Mouse (Mus musculus): ENCODE results near the gene Efhd1. TPM values are rescaled to one million over a fixed set of nuclear protein-coding genes. Genes with fewer than 3 reads are reported as not detected.
A peak's percentile ranks its signal among the peaks of the same experiment; 100 is the strongest.

Efhd1 gene
- total RNA-seq (2021) = 10 to 100 TPM; 16.3 to 17.2 TPM

DNA sequence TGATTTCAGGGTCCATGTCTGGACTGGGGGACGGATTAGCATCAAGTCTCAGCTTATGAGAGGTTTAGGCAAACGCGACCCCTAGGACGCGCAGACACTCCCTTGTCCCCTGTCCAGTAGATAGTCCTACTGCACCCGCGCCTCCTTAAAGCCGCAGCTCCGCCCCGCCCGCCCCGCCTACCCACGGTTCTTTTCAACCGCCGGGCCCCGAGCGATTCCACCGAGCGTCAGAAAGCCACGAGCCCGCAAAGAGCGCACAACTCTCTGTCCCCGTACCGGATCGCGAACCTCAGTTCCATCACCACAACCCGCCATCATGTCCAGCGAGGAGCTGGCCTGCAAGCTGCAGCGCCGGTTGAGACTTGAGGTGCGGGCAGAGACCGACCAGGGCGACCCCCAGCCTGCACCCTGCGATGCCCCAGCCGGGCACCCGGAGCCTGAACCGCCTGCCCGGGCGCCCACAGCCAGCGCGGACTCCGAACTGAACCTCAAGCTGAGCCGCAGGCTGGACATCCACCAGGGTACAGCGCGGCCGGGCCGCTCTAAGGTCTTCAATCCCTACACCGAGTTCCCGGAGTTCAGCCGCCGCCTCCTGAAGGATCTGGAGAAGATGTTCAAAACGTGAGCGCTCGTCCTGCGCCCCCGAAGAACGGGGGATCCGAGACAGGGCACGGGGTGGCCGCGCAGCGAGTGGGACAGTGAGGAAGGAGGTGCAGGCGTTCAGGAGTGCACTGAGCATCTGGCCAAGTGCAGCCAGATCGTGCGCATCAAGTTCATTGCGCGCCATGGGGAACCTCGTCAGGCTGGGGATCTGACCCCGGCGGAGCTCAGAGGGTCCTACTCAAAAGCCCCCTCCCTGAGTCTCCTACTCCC is at the start of gene Efhd1:
Efhd1 (plus strand) TSS at position 230 of the 873 bp plus-strand sequence.
- peak in 1 of 2 experiments; percentile 20 for DNase-seq (ENCODE audit: extremely low spot score in 1 of 2, low spot score in 1 of 2)

DNA sequence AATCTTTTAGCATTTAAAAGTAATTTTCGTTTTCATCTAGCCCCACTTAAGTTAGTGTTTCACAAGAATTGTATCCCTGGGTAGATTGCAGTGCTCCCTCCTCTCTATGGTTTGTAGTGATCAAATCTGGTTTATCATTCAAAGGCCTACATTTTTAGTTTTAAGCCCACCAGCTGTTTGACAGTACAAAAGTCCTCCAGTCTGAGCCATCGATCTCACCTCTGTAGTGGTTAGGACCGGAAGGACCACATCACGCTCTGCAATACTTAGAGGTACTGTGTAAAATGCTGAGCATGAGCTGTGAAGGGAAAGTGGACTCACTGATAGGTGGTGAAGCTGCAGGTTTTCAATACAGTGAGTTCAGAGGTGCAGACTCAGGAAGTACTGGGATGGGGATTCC is 49.4 kb upstream of the Efhd1 start:
- DNase-seq (ENCODE audit: extremely low spot score in 1 of 2, low spot score in 1 of 2) = no peak

DNA sequence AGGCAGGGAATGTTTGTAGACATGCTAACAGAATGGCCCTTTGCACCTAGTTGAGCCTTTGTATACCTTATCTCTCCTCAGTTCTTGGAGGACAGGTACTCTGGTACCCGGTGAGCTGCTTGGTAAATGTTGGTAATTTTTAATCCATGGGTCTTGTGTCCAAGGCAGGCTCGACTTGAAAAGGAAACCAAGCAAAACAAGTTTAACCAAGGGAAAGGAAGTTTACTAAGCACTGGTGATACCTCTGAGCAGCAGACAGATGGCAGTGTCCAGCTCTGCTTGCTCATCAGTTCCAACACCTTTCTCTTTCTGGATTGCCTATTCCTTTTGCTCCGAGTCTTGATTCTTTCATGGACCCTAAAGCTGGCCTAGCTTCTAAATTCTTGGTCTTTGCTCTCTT is 46.2 kb upstream of the Efhd1 start:
- no peak for DNase-seq (ENCODE audit: extremely low spot score in 1 of 2, low spot score in 1 of 2)

DNA sequence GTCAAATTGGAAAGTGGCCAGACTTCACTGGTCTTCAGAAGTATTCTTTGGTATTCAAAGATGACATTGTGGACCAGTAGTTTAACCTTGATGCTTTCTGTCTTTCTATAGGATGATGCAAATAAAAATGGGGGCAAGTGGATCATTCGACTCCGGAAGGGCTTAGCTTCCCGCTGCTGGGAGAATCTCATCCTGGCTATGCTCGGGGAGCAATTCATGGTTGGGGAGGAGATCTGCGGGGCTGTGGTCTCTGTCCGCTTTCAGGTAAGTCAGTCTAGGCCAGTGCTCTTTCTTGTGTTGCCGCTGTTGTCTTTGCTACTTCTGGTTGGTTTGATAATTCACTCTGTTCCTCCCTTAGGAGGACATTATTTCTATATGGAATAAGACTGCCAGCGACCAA is 38.4 kb upstream of the Efhd1 start:
- no peak for DNase-seq (ENCODE audit: extremely low spot score in 1 of 2, low spot score in 1 of 2)

DNA sequence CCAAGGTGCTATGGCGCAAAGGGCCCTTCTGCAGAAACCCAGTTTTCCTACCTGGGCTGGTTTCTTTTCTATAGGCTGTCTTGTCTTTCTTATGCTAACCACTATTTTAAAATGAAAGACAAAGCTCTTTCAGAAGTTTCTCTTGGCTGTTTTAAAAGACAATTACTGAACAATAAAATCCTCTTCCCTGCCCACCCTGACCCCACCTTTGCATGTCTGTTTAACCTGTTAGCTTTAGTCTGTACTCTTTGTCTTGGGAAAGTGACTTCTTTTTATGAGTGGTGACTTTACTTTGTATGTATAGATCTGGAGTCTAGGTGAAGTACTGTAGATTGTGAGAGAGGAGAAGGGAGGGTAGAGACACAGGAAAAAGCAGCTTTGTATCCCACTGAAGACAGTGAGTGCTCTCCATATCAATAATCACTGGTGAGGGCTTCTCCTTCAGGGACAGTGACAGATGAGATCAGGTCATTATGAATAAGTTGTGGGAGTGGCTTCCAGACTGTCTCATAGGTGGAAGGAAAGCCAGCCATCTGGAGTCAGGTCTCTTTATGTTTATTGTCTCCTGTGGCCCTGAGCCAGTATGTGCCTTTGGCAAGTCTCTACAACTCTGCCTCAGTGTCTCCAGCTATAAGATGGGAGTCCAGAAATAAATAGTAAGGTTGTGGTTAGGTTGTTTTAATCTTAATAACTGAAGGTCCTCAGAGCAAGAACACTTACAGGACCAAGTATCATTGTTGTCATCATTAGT is 37.6 kb upstream of the Efhd1 start:
- DNase-seq (ENCODE audit: extremely low spot score in 1 of 2, low spot score in 1 of 2) = no peak

DNA sequence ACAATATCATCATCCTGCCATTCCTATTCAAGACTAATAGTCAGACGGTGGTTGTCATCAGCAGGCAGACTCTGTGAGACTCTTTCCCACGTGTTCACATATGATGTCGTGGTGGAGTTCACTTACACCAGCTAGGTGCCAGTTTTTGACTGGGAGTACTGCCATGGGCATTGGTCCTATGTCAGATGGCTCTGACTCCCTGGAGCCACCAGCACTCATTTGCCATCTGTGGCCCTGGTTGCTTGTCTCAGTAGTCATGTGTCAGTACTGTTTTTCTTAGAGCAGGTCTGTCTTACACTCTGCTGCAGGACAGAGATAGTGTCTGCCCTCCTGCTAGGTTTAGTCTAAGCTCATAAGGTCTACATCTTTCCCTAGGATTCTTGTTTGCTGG is 37.0 kb upstream of the Efhd1 start:
- no peak for DNase-seq (ENCODE audit: extremely low spot score in 1 of 2, low spot score in 1 of 2)

DNA sequence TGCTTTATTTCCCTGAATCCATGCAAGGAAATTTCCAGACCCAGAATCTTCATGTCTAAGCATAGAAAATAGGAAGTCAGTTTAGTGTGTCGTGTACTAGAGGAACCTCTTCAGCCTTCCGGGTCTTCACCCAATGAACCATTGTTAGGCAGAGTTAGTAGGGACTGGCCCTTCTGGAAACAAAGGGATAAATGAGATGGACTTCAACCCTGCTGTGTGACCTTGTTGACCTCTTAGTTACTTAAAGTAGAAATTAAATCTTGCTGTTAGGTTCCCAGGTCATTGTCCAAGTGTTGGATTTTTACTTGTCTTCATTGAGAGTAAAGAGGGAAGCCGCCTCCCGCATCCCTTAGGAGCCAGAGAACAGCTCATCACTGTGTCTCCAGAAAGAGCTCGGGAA is 33.6 kb upstream of the Efhd1 start:
- no peak for DNase-seq (ENCODE audit: extremely low spot score in 1 of 2, low spot score in 1 of 2)

DNA sequence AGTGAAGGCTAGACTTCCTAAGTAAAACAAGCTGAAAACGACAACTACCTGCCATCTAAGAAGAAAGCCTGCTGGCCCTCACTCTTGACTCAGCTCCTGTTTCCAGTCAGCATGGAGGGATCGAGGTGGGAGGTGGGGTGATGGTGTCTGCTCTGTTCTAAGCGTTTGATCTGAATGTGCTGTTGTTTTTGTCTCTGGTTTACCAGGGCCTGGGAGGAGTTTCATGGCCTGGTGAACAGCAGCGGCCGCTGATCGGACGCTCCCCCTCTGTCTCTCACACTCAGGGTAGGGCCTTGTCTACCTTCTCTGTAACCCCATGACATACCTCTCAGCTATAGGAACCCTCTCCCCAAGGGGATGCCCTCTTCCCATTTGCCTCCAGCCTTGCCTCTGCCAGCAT is 32.0 kb upstream of the Efhd1 start:
- DNase-seq (ENCODE audit: extremely low spot score in 1 of 2, low spot score in 1 of 2) = no peak

DNA sequence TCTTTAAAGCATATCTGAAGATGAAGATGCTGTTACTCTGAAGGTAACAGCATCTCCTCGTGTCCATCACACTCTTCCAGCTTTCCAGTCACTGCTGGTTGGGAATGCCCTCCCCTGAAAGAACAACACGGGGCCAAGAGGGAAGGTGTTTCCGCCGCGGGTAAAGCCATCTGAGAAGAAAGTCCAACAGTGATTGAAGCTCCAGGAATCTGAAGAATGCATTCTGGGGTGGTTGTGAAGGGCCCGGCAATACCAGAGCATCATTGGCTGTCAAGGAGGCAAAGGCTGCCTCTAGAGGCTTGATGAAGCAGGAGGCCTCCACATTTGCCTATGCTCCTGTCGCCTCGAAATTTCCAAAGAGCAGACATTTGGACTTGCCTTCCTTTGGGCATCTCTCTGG is 25.1 kb upstream of the Efhd1 start:
- DNase-seq (ENCODE audit: extremely low spot score in 1 of 2, low spot score in 1 of 2) = no peak

DNA sequence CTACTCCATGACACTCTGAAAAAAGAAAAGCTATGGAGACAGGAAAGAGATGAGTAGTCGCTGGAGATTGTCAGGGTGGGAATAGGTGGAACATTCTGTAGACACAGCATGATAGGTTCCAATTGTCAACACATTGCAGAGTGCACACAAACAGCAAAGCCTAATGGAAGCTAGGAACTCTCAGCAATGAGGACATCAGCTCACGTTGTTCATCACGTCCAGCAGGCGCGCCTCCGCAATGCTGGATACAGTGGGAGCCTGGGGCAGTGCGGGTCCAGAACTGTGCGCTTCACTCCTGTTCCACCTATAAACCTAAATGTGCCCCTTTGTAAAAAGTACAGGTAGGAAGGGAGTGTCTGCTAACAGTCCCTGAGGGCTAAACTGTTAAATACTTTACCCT is 21.1 kb upstream of the Efhd1 start:
- DNase-seq (ENCODE audit: extremely low spot score in 1 of 2, low spot score in 1 of 2) = no peak

DNA sequence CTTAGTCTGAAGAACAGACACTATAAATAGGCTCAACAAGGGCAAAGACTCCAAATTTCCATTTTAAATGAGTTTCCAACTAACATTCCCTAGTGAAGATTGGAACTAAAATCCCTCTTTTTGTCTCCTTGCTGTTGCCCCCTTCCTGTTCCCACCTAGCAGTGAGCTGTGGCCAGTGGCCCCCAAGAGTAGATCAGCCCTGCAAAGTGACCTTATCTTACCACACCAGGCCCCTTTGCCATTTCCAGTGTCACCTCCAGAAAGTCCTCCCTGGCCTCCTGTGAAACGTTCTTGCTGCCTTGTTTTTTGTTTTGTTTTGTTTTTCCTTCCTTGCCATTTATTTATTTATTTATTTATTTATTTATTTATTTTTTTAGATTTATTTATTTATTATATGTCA is 18.7 kb upstream of the Efhd1 start:
- no peak for DNase-seq (ENCODE audit: extremely low spot score in 1 of 2, low spot score in 1 of 2)

DNA sequence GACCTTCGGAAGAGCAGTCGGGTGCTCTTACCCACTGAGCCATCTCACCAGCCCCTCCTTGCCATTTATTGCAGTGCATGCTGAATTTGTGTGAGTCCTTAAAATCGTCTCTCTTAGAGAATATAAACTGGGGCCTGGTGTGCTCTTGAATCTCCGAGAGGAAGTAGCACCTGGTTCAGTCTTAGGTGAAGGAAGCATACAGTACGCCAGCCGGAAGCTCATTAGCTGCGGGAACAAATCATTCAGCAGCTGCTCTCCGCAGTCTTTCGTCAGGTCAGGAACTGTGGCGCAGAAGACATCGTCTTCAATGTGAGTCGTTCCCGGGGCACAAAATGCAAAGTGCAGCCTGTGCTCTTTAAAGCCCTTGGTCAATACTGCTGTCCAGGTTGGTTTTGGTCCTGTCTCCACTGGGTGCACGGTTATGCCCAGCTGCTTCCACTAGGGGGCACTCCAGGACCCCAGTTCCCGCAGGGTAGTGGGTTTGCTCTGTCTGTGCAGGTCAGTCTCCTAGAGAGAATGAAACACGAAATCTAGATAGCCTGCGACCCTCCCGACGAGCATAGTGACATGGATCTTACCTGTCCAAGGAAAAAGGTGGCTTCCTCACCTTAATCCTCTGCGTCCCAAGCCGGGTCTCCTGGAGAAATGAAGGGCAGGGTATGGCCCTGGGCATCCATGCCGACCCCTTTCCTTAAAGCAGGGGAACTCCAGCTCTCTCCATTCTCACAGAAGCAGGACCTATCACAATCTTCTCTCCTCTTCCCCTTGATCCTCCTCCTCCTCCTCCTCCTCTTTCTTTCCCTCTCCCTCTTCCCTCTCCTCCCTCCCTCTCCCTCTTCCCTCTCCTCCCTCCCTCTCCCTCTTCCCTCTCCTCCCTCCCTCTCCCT is 18.0 kb upstream of the Efhd1 start:
- peak; percentile 87 to 90 for DNase-seq (ENCODE audit: extremely low spot score in 1 of 2, low spot score in 1 of 2)

DNA sequence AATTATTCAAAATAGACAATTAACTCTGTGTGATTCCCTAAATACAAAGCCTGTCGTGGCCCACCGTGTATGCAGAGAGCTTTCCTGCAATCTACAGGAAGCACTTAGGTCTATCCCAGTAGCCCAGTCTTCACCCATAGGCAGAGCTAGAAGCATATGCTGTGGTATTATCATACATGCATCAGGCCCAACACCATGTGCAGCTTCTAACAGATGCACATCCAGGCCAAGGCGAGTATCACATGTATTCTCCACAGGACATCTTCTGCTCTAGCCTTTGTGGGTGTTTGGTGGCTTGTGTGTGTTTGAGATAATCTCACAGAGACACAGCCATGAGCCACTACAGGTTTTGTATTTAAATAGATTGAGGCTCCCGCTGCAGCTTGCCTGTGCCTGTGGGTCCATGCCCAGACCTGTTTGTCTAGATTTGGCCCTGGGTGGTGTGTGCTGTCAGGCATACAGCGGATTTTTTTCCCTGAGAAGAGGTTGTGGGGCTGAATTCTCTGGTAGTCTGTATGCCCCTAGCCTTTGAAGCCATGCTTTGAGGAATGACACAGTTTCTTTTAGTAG is 12.0 kb upstream of the Efhd1 start:
- no peak for DNase-seq (ENCODE audit: extremely low spot score in 1 of 2, low spot score in 1 of 2)

DNA sequence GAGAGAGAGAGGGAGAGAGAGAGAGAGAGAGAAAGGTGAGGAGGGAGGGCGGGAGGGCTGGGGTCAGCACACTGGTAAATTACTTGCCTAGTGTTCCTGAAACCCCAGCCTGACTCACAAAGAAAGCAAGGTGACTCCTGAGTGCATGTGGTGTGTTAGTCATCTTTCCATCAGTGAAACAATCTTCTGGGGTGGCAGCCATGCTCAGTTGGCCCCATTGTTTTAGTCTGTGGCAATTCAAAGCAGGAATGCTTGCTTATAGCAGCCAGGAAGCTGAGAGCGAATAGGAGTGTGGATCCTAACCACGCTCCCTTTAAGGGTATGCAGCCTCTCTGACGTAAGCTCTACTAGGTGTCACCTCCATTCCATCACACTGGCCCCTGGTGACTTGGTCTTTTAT is 9.0 kb upstream of the Efhd1 start:
- DNase-seq (ENCODE audit: extremely low spot score in 1 of 2, low spot score in 1 of 2) = no peak

DNA sequence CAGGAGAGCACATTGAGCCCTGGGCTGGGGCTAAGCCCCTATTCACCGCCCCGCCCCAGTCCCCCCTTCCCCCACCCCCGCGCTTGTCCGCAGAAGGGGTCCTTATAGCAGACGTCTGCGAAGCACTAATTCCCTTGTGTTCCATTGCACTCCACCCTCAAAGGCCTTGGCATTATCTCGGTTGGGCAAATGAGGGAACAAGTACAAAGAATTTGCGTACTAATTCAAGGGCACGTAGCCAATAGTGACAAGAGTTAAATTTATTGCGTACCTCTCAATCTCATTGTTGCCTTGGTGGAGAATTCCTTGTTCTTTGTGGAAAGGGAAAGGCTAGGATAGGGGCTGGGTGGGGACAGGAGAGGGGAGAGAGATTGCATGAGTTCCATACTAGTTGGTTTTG is 6.5 kb upstream of the Efhd1 start:
- no peak for DNase-seq (ENCODE audit: extremely low spot score in 1 of 2, low spot score in 1 of 2)

DNA sequence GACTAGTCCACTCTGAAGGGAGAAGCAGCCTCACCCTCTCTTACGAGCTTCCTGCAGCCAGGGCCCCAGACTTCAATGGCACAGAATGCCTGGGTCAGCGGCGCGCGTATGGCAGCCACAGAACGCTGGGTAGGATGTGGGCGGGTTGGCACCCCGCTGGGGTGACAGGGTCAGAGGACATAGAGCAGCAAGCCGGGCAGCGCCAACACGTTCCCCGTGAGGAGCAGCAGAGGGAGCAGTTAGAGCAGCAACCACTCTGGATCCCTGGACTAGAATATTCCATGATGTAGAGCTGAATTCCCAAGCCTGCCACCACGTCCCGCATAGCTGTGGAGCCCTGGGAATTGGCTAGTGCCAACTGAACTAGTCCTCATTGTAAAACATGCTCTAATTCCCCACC is 5.7 kb upstream of the Efhd1 start:
- no peak for DNase-seq (ENCODE audit: extremely low spot score in 1 of 2, low spot score in 1 of 2)

DNA sequence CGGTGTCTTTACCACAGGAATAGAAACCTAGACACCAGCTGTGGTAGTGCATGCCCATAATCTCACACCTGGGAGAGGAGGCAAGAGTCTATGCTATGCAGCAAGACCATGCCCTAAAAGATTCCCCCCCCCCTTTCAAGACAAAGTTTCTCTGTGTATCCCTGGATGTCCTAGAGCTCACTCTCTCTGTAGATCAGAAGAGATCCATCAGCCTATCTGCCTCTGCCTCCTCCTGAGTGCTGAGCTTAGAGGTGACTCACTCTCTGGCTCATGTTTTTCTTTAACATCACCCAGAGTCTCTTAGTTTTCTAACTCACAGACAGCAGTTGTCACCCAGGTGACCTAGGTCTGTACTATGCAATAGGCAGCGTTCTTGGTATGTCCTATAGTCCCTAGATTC is 4.8 kb upstream of the Efhd1 start:
- DNase-seq (ENCODE audit: extremely low spot score in 1 of 2, low spot score in 1 of 2) = no peak

DNA sequence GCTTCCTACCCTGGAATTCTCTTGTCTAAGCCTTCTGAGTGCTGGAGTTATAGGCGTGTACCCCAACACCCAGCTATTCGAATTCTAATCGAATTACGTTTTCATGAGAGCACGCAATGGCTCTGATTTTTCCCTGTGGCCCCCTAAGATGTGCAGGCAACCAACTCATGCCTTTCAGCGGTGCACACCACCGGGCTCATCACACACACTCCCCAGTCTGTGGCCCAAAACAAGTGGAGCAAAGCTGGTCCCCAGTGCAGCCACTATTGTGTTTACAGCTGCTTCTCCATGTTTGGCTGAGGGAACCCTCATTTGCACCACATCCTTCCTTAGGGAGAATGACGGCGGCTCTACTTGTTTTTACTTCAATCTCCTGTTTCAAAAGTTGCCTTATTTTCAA is 906 bp upstream of the Efhd1 start:
- DNase-seq (ENCODE audit: extremely low spot score in 1 of 2, low spot score in 1 of 2) = no peak

DNA sequence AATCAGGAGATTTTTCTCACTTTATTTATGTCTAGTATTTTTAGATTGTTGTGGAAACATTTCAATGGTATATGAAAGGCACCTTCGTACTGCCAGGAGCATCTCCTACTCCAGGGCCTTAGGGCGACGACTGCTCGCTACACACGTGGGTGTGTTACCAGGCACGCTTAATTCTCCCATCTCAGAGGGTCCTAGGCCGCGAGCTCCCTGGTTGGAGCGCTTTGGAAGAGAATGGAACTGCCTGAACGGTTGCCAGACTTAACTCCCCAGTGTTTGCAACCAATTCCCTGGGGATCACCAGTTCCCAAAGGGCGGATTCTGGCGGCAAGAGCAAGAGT is 398 bp upstream of the Efhd1 start:
- DNase-seq (ENCODE audit: extremely low spot score in 1 of 2, low spot score in 1 of 2) = no peak

DNA sequence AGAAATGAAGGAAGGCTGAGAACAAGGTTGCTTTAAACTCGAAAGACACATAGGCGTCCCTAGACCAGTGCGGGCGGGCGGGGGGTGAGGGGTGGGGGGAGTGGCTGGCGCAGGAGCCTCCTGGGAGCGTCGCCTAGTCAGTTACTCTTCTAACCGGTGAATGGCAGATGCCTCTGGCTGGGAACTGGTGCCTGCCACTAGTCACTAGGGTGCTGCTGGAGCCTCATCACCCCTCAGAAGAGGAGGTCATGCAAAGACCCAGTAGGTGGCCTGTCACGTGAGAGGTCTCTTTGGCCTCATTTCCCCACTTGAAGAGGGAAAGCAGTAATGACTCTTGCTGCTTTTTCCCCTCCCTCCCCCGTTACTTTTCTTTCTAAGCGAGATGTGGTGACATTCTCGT is 1.0 kb downstream of the Efhd1 start:
- no peak for DNase-seq (ENCODE audit: extremely low spot score in 1 of 2, low spot score in 1 of 2)
